Comparison of ENCODE assay signal across 8 mouse cellular contexts in the genomic region with DNA sequence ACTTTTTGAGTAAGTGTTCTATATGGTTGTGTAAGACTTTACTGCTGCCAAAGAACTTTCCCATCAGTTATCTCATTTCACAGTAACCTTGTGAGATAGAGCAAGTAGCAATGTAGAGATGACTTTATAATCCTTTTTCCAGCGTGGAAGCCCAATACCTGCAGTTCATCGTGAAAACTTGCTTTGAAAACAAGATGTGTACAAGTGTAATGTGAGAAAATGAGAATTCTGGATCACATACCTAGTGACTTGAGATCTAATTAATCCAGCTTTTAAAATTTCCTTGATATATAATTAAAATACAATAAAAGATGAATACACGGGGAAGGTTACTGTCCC. TPM values are rescaled to one million over a fixed set of nuclear protein-coding genes. Genes with fewer than 3 reads are reported as not detected.
DNase-seq lines count a peak whose midpoint lies in the region; ATAC-seq and TF ChIP-seq lines count a peak whose summit lies in the region.

No protein-coding gene starts in this region.

- H3K4me3 ChIP-seq in gastrocnemius, adult 2 months, result peak overlapping the region; percentile 94
- peak overlapping the region; percentile 18; the same call in 1 of the 2 replicates for H3K4me3 ChIP-seq in spleen, adult 2 months (ENCODE audit: extremely low read depth, insufficient read depth, insufficient read length)
- H3K4me3 ChIP-seq in liver, embryonic 11.5 days (ENCODE audit: low read depth, low read length), result peak overlapping the region; percentile 89

- H3K27ac ChIP-seq in gastrocnemius, adult 2 months, result peak overlapping the region; percentile 100
- H3K27ac ChIP-seq in spleen, adult 2 months (ENCODE audit: insufficient read depth, low read length), result no peak overlapping the region
- no peak overlapping the region for H3K27ac ChIP-seq in liver, embryonic 11.5 days (ENCODE audit: low read depth, low read length)

- H3K36me3 ChIP-seq in spleen, adult 2 months (ENCODE audit: control insufficient read depth, insufficient read depth, low read length), result peaks cover 1% of the 10 kb centered on the region; the same call in 1 of the 2 replicates
- H3K36me3 ChIP-seq in liver, embryonic 11.5 days (ENCODE audit: control insufficient read depth, insufficient read depth, low read length), result no peaks in the 10 kb centered on the region

- peaks cover 7% of the 10 kb centered on the region for H3K4me1 ChIP-seq in spleen, adult 2 months (ENCODE audit: control insufficient read depth, insufficient read depth, insufficient read length)
- peaks cover 11% of the 10 kb centered on the region; the same call in 1 of the 2 replicates for H3K4me1 ChIP-seq in liver, embryonic 11.5 days (replicated peaks; ENCODE audit: control insufficient read depth, insufficient read depth, low read length)

- WGBS in spleen, adult 2 months, result 35% methylated on average over 3 of the region's 3 CpGs
- WGBS in liver, embryonic 11.5 days, result 62% methylated on average over 3 of the region's 3 CpGs

- DNase-seq in gastrocnemius, adult 2 months, result no peak
- no peak for DNase-seq in gastrocnemius, postnatal 25 days
- no peak for DNase-seq in spleen, adult 2 months (ENCODE audit: low read depth in 1 of 2, low spot score in 2 of 2)
- no peak for DNase-seq in spleen, postnatal 10 days (ENCODE audit: low spot score in 2 of 2)
- DNase-seq in liver, embryonic 11.5 days (ENCODE audit: low spot score), result no peak
- DNase-seq in thymus, postnatal 10 days (ENCODE audit: low spot score in 2 of 2), result no peak
- DNase-seq in ovary, postnatal 36 days (ENCODE audit: low spot score), result no peak
- no peak for DNase-seq in layer of hippocampus, adult 9-10 months (ENCODE audit: low spot score)

- TF ChIP-seq POLR2A in spleen, adult 2 months (IDR thresholded peaks at IDR 0.05; ENCODE audit: low read depth, low read length), result no peak

- no peak for TF ChIP-seq CTCF in gastrocnemius, adult 2 months (IDR thresholded peaks at IDR 0.05)
- no peak for TF ChIP-seq CTCF in spleen, adult 2 months (IDR thresholded peaks at IDR 0.05; ENCODE audit: extremely low read depth, insufficient read depth, insufficient read length, insufficient replicate concordance)

- intact Hi-C loops in gastrocnemius, adult 2 months (cut with DNase I), result loop anchor here (2.0 to 10.0 kb wide), 3 partner anchors 17 to 325 kb away; a partner anchor contains a TSS

- H3K27me3 ChIP-seq in spleen, adult 2 months (ENCODE audit: control insufficient read depth, insufficient read depth, low read length), result no peaks in the 10 kb centered on the region
- H3K27me3 ChIP-seq in liver, embryonic 11.5 days (replicated peaks; ENCODE audit: control insufficient read depth, insufficient read depth, low read length), result no peaks in the 10 kb centered on the region

- H3K4me2 ChIP-seq in liver, embryonic 11.5 days, result peak overlapping the region; percentile 83

- H3K9ac ChIP-seq in liver, embryonic 11.5 days (ENCODE audit: low read depth, low read length), result peak overlapping the region; percentile 89; the same call in 1 of the 2 replicates

- ATAC-seq in liver, embryonic 11.5 days (replicated peaks; ENCODE audit: low FRiP score), result no peak

- H3K9me3 ChIP-seq in liver, embryonic 11.5 days (ENCODE audit: control insufficient read depth, low read length), result no peaks in the 10 kb centered on the region

RNA-seq across cellular contexts. Expression of a gene that starts 1.7 kb away (rescaled TPM):
- total RNA-seq in gastrocnemius, adult 2 months (2021), result 10 to 100 TPM; 28.7 to 35.9 TPM
- 10 to 100 TPM; 22.1 to 38.2 TPM for total RNA-seq in gastrocnemius, postnatal 25 days (2021)
- polyA plus RNA-seq in spleen, adult 2 months (2012; rRNA removed), result 1.1 and 1.2 TPM in 2 replicates
- polyA plus RNA-seq in liver, embryonic 11.5 days (2014; fragmentation: Nextera tagmentation; extraction: Ambion mirVana), result 10.2 and 10.4 TPM in 2 replicates

Comparison
In these comparisons a context has a peak if more than half of its experiments do, and no peak if none do; other contexts are left out.
1. H3K4me3 ChIP-seq: peak in every context shown above with its lines; median percentile 94 in gastrocnemius, adult 2 months; 89 in liver, embryonic 11.5 days; 18 in spleen, adult 2 months.